Mouse (Mus musculus) adrenal gland, postnatal 10 days (tissue): ENCODE measurements around the gene Slc51a. TPM values are rescaled to one million over a fixed set of nuclear protein-coding genes. Genes with fewer than 3 reads are reported as not detected.

Experiments
- DNase-seq: peaks from one replicate; pipeline ENCODE4 v3.0.0; 2021; ENCODE audit warnings: mixed read lengths
- long read RNA-seq, 2 experiments: library from polyadenylated mRNA; stranded (forward); transcript quantifications; one replicate each; pipeline ENCODE4 v2.0.0; 2021
- total RNA-seq, 2 experiments: library from RNA; stranded (reverse); gene quantifications; 2 replicates each; pipeline ENCODE4 v1.2.3; 2021

Gene Slc51a
- total RNA-seq: not detected
- long read RNA-seq, experiment 1: 0 reads
- long read RNA-seq, experiment 2, partial matches to known transcripts: 0 of 1 reads
- long read RNA-seq, experiment 2, other reads (novel, unspliced or antisense): 0 of 1 reads

DNA sequence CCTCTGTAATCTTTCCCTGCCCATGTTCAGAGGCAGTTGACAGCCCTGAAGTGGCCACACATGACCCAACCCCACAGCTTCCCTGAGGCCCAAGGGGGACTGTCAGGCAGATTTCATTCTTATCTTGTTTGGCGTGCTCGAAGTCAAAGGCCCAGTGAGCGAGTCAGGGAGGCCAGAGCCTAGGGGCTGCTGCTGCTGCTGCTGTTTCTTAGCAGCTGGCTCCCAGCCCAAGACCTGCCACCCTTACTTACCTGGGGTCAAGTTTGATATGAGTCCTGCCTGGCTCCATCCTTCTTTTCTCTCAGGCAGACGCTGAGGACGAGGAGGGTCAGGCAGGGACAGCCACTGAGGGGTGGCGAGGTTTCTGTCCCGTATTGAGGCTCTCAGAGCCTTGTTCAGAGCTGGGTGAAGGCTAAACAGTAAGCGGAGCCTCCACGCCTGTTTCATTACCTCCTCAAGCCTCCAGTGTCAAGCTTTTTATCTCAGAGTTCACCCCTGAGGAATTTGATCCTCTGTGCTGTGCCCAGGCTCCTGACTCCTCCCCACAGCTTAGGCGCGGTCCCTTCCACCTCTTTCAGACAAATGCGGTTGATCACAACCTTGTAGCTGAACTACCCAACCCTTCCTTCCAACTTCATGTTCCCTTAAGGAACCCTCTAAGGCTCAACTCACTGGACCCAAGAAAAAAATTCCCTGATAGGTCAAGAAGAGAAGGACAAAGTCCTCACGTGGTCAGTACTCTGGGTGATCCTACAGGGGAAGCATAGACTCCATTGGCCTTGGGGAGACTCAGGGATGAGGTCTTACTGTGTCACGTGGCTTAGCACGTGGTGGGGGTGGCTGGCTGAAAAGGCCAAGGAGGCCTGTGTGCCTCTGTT is at the start of gene Slc51a:
Slc51a (minus strand) TSS at position 646 of the 878 bp plus-strand sequence.
- no peak for DNase-seq

DNA sequence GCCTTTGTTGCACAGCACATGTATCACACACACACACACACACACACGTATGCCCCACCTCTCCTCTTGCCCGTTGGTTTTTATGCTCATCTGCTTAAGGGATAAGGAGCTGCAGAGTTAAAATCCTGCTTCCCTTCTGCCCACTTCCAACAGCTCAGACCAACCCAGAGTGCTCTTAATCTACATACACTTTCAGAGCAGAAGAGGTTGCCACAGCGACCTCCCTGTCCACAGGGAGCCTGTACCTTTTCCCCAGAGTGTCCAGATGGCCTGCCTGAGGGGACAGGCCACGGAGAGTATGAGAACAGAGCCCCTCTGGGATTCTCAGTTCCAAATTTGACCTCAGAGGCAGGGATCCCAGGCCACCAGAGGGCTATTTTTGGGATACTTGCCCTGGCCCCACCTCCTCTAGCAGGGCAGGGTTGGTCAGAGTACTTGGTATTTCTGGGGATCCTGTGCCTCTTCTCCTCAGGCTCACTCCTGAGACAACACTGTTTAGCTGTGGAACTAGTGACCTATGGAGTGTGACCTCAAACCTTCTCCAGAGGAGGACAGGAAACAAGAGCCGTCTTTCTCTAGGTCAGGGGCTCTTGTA is 47.6 kb upstream of the Slc51a start:
- DNase-seq: peak; percentile 69

DNA sequence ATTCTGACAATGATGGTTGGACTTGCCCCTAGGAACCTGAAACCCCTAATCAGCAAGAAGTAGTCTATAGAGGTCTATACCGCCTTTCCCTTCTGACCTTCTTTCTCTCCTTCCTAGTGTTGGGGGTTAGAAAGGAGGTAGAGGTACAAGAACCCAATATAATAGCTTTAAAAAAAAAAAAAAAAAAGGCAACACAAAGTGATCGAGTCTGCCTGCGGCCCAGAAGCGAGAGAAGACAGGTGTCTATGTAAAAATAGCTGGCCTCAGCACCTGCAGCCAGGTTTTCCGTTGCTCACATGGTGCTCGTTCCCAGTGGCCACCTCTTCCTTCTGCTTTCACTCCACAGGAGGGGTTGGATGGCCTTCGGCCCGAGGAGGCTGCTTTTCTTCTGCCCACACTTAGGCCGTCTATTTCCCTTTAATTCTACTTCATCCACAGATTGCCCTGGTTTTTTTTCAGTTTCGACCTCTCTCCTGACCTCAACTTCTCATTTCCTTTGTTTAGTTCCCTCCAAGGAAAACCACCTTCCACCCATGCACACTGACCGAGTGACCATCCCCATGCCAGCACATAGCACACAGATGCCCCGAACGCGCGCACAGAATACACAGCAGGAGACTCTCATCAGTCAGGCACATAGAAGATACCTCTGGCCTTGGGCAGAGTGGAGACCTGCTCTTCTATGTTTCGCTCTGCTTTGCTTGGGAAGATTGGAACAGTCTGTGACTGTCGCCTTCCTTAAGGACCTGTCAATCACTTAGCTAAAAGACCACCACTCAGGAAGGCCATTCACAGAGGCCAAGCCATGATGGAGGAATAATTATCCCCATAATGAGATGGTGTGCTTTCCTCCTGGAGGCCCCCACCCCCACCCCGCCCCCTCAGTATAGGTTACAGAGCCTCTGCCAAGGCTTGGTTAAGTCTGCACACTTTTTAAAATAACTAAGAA is 45.5 kb upstream of the Slc51a start:
- DNase-seq: no peak

DNA sequence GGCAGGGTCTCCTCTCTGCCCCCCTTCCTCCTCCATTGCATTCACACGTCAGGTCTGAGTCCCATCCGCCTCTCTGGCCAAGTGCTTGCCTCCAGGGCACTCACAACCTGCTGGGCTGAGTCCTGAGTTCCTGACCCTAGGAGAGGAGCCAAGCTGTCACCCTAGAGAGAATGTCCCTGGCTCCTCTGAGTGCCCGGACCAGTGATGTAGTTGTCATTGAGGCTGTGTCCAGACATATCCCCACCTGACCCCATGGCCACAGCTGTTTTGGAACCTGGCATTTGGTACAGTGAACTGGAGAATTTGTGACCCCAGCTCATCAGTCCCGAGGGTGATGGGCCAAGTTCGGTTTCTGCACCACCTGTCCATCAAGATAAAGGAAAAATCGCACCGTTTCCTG is 39.2 kb upstream of the Slc51a start:
- no peak for DNase-seq

DNA sequence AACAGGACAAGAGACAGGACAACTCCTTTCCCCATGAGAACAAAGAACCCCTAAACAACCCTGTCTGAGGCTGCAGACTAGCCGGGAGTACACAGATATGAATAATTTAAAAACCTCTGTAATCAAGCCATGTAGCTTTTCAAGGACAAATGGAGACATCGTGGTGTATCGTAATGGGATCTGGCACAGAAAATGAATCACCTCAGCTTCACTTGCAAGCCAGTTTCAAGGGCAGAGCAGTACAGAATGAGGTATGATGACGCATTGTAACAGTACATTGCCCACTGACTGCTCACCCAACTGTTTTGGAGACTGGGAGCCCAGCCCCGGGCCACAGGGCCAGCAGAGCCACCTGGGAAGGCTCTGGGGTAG is 36.6 kb upstream of the Slc51a start:
- peak; percentile 65 for DNase-seq

GRCm38 (mm10) chr16:32523462-32524243 is 36.0 kb upstream of the Slc51a start:
- DNase-seq: peak; percentile 91

GRCm38 (mm10) chr16:32522578-32523194 is 35.0 kb upstream of the Slc51a start:
- no peak for DNase-seq

- peak; percentile 47 for DNase-seq
These were observed 32.7 kb upstream of the Slc51a start for GRCm38 (mm10) chr16:32520372-32520748.

GRCm38 (mm10) chr16:32519656-32520371 is 32.1 kb upstream of the Slc51a start:
- DNase-seq: no peak

DNA sequence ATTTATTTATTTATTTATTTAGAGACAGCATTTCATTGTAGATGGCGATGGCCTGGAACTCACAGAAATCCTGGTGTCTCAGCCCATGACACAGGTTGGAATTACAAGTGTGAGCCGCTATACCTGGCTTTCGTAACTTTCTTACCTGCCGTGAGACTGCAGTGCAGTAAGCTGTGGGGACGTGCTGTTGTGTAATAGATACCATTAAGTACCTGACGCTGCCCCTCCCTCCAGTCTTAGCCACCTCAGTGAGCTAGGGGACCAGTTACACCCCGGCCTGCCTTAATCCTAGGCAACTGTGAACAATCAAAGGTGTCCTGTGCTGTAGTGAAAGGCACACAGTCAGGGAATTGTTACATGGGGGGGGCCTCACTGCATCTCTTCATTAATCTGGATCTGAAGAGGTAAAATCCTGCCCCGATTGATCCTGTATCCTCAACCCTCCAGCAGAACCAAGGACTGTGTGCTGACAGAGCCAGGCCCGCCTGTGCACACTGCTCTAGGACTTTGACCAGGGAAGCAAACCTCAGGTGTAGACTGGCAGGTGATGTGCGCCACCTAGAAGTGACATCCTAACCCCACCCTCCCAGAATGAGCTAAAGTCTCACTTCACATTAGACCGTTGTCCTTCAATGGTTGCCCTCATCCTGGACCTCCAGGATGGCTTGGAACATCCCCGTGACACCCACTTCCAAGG is 30.3 kb upstream of the Slc51a start:
- no peak for DNase-seq

GRCm38 (mm10) chr16:32516006-32516962 is 28.6 kb upstream of the Slc51a start:
- peak; percentile 35 for DNase-seq

DNA sequence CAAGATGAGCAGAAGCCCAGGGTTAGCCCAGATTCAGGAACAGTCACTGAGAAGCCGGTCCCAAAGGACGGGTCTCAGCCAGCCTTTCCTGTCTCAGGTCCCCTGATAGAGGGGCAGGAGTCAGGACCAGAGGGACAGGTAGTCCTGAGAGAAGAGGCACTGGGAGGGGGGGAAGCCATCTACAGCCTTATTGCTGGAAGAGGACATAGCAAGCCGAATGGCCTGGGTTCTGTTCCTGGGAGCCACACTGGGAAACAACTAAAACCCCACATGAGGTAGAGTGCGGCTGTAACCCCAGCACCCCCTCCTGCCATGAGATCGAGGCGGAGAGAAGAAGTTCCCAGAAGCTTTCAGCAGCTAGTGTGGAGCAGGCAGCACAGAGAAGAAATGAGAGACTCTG is 26.3 kb upstream of the Slc51a start:
- no peak for DNase-seq

- DNase-seq: no peak
These were observed 25.7 kb upstream of the Slc51a start for GRCm38 (mm10) chr16:32513401-32513800.

DNA sequence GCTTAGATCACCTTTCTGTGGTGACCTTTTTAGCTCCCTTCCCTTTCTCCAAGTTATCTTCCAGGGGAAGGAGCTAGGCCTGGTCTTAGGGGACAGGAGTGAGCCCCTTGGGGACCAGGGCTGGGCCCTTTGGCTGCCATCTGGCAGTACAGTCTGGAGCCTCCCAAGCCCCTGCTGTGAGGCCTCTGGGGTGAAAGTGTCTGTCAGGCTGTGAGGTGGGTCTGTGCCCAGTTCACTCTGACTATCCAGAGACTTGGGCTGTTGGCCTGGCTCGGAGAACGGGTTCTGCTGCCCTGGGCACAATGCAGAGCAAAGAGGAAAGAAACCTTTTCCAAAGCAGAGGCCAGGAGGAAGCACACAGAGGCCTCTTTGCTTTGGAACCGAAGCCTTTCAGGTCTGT is 25.2 kb upstream of the Slc51a start:
- peak; percentile 79 for DNase-seq

DNA sequence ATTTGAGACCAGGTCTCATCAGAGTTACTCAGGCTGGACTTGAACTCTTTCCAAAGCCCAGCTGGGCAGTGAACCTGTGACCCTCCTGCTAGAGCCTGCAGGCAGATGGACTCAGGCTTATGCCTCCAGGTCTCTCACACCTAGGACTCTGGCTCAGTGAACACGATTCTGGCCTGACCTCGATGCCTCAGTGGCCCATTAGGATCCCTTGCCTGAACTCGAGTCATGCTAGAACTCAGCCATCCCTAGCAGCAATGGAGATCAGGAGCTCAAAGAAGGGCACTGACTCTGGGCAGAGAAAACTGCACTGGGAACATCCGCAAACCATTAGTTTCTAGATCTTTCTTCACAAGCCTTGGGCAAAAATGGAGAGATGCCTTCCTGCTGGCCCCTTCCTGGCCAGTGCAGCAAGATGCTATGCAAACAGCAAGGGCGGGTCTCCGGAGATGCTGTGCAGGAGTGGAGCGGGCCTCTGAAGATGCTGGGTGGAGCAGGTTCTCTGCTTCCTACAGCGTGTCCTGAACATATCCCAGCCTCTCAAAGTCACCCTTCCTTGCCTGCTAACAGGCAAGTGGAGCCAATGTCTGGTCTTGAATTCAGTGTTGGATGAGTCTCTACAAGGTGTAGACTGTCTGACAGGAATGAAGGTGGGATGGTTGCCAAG is 24.3 kb upstream of the Slc51a start:
- DNase-seq: no peak

DNA sequence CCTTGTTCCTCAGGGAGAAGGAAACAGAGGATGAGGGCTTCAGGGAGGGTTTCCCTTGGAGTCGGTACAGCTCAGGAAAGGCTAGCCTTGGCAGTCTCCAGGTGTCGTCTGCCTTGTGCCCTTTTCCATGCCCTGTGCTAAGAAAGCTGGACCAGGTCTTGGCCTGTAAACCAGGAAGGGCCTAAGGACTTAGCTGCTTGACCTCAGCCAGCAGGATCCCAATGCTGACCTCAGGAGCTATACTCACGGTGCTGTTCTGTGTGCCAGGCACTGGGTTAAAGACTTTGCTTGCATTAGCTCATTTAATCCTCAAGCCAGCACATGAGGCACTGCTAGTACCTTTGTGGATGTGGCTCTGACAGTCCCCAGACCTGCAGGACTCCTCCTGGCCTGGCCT is 23.7 kb upstream of the Slc51a start:
- no peak for DNase-seq

- DNase-seq: no peak
These were observed 23.0 kb upstream of the Slc51a start for GRCm38 (mm10) chr16:32510399-32511337.
